ENCODE assay signal across 35 mouse cellular contexts in genomic region chr9:119409864-119410263, GRCm38 (mm10). TPM values are rescaled to one million over a fixed set of nuclear protein-coding genes. Genes with fewer than 3 reads are reported as not detected.
DNase-seq lines count a peak whose midpoint lies in the region; ATAC-seq and TF ChIP-seq lines count a peak whose summit lies in the region.
"Had no signal": no experiment of that assay in that cellular context is flagged by ENCODE, and none has a peak within 500 bp of the region (broad histone marks: within the 10 kb centered on the region; RNA-seq: fewer than 3 reads in every experiment).

No protein-coding gene starts in this region.

- DNase-seq in gastrocnemius, adult 2 months, result peak; percentile 11
- DNase-seq in gastrocnemius, postnatal 14 days, result no peak
- DNase-seq in hindbrain, embryonic 10.5 days (ENCODE audit: low spot score), result peak; percentile 2
- DNase-seq in hindbrain, postnatal 0 days (ENCODE audit: low spot score), result no peak
- no peak for DNase-seq in kidney, adult 18-20 months
- DNase-seq in embryo, embryonic 9.5 days (ENCODE audit: extremely low spot score), result no peak
- DNase-seq: adrenal gland, adult 8-10 months; cerebellum, adult 2 months; cerebellum, postnatal 14 days; heart, postnatal 14 days; liver; right cerebral cortex, postnatal 4 days; thymus, adult 18-20 months; thymus, postnatal 25 days had no signal

- H3K27me3 ChIP-seq in hindbrain, embryonic 10.5 days (ENCODE audit: insufficient read depth, poor library complexity, severe bottlenecking), result no peaks in the 10 kb centered on the region
- H3K27me3 ChIP-seq in hindbrain, postnatal 0 days (ENCODE audit: insufficient read depth, low read length), result no peaks in the 10 kb centered on the region
- no peaks in the 10 kb centered on the region for H3K27me3 ChIP-seq in kidney, embryonic 15.5 days
- H3K27me3 ChIP-seq: hindbrain, embryonic 12.5 days; lung, embryonic 15.5 days; neural tube, embryonic 12.5 days had no signal

- peaks cover 44% of the 10 kb centered on the region for H3K4me1 ChIP-seq in hindbrain, embryonic 10.5 days (replicated peaks)
- peaks cover 5% of the 10 kb centered on the region; the same call in 1 of the 2 replicates for H3K4me1 ChIP-seq in hindbrain, postnatal 0 days (ENCODE audit: insufficient read depth, low read length)
- H3K4me1 ChIP-seq in kidney, embryonic 15.5 days, result peaks cover 49% of the 10 kb centered on the region

- H3K4me3 ChIP-seq in gastrocnemius, adult 2 months, result peak overlapping the region; percentile 80
- no peak overlapping the region for H3K4me3 ChIP-seq in hindbrain, embryonic 10.5 days
- H3K4me3 ChIP-seq in hindbrain, postnatal 0 days (ENCODE audit: low read length), result no peak overlapping the region
- H3K4me3 ChIP-seq in kidney, embryonic 15.5 days (replicated peaks), result no peak overlapping the region
- H3K4me3 ChIP-seq: heart, embryonic 10.5 days; hindbrain, embryonic 12.5 days; liver, embryonic 15.5 days; lung, embryonic 15.5 days; midbrain, embryonic 10.5 days; neural tube, embryonic 12.5 days had no signal

- H3K9me3 ChIP-seq in hindbrain, embryonic 10.5 days, result peaks cover 31% of the 10 kb centered on the region
- no peaks in the 10 kb centered on the region for H3K9me3 ChIP-seq in hindbrain, postnatal 0 days (ENCODE audit: low read length)
- peaks cover 7% of the 10 kb centered on the region; the same call in 1 of the 2 replicates for H3K9me3 ChIP-seq in kidney, embryonic 15.5 days (replicated peaks)
- H3K9me3 ChIP-seq: liver, embryonic 15.5 days; lung, embryonic 15.5 days had no signal

- H3K36me3 ChIP-seq in hindbrain, embryonic 10.5 days, result peaks cover 94% of the 10 kb centered on the region
- H3K36me3 ChIP-seq in hindbrain, postnatal 0 days (ENCODE audit: insufficient read depth, low read length), result no peaks in the 10 kb centered on the region
- peaks cover 24% of the 10 kb centered on the region for H3K36me3 ChIP-seq in kidney, embryonic 15.5 days
- H3K36me3 ChIP-seq: G1E; liver, embryonic 15.5 days had no signal

- ATAC-seq in hindbrain, postnatal 0 days, result no peak
- no peak for ATAC-seq in kidney, embryonic 15.5 days (replicated peaks; ENCODE audit: low FRiP score)
- ATAC-seq: forebrain, embryonic 14.5 days; intestine, embryonic 16.5 days; midbrain, embryonic 16.5 days had no signal

- H3K4me2 ChIP-seq in hindbrain, postnatal 0 days (ENCODE audit: low read depth, low read length), result no peak overlapping the region
- H3K4me2 ChIP-seq in kidney, embryonic 15.5 days, result no peak overlapping the region
- H3K4me2 ChIP-seq: hindbrain, embryonic 12.5 days; liver, embryonic 15.5 days; lung, embryonic 15.5 days; neural tube, embryonic 12.5 days had no signal

- no peak for TF ChIP-seq CTCF in gastrocnemius, adult 2 months (IDR thresholded peaks at IDR 0.05)
- TF ChIP-seq CTCF in hindbrain, postnatal 0 days (IDR thresholded peaks at IDR 0.05; ENCODE audit: low read depth), result no peak

- no peak overlapping the region for H3K9ac ChIP-seq in hindbrain, postnatal 0 days (replicated peaks; ENCODE audit: low read length)
- no peak overlapping the region for H3K9ac ChIP-seq in kidney, embryonic 15.5 days
- H3K9ac ChIP-seq: hindbrain, embryonic 12.5 days; liver, embryonic 15.5 days; lung, embryonic 15.5 days; neural tube, embryonic 12.5 days had no signal

- WGBS in hindbrain, embryonic 10.5 days, result 70% methylated on average over 5 of the region's 5 CpGs
- 91% methylated on average over 5 of the region's 5 CpGs for WGBS in hindbrain, postnatal 0 days
- 26% methylated on average over 5 of the region's 5 CpGs for WGBS in kidney, embryonic 15.5 days

- intact Hi-C loops in gastrocnemius, adult 2 months (cut with DNase I), result no loop called here
- intact Hi-C loops in gastrocnemius, postnatal 14 days (cut with DNase I; ENCODE audit: low total_unique reads), result no loop called here

- peak overlapping the region; percentile 95 for H3K27ac ChIP-seq in gastrocnemius, adult 2 months
- H3K27ac ChIP-seq in hindbrain, embryonic 10.5 days, result peak overlapping the region; percentile 8; the same call in 1 of the 2 replicates
- H3K27ac ChIP-seq in hindbrain, postnatal 0 days, result no peak overlapping the region
- peak overlapping the region; percentile 84 for H3K27ac ChIP-seq in kidney, embryonic 15.5 days
- H3K27ac ChIP-seq: hindbrain, embryonic 12.5 days; liver, embryonic 15.5 days; midbrain, embryonic 10.5 days; neural tube, embryonic 12.5 days; stomach, postnatal 0 days had no signal

RNA-seq across cellular contexts. Expression of gene Acvr2b, which starts 7.9 kb away (rescaled TPM):
- 10 to 100 TPM; 14.5 to 20.6 TPM for total RNA-seq in gastrocnemius, adult 2 months (2021)
- total RNA-seq in gastrocnemius, postnatal 14 days (2021), result 1 to 10 TPM; 6.5 to 7.3 TPM
- polyA plus RNA-seq in hindbrain, embryonic 10.5 days (2016; fragmentation: Nextera tagmentation; extraction: Ambion mirVana), result 74.3 and 80.3 TPM in 2 replicates
- total RNA-seq in hindbrain, postnatal 0 days (2014; rRNA removed), result 24.3 and 38.0 TPM in 2 replicates
- polyA plus RNA-seq in hindbrain, postnatal 0 days (2015; fragmentation: Nextera tagmentation; extraction: Ambion mirVana), result 21.8 and 28.2 TPM in 2 replicates
- 36.4 and 36.6 TPM in 2 replicates for polyA plus RNA-seq in kidney, embryonic 15.5 days (2015; fragmentation: Nextera tagmentation; extraction: Ambion mirVana)

RNA-seq across cellular contexts. Expression of gene Exog, which starts 34.9 kb away (rescaled TPM):
- 1 to 10 TPM; 1.6 to 2.3 TPM for total RNA-seq in gastrocnemius, adult 2 months (2021)
- 1 to 10 TPM; 1.4 to 1.9 TPM for total RNA-seq in gastrocnemius, postnatal 14 days (2021)
- polyA plus RNA-seq in hindbrain, embryonic 10.5 days (2016; fragmentation: Nextera tagmentation; extraction: Ambion mirVana), result 37.2 and 39.4 TPM in 2 replicates
- total RNA-seq in hindbrain, postnatal 0 days (2014; rRNA removed), result 16.6 and 19.4 TPM in 2 replicates
- polyA plus RNA-seq in hindbrain, postnatal 0 days (2015; fragmentation: Nextera tagmentation; extraction: Ambion mirVana), result 30.1 and 30.6 TPM in 2 replicates
- 24.1 and 25.3 TPM in 2 replicates for polyA plus RNA-seq in kidney, embryonic 15.5 days (2015; fragmentation: Nextera tagmentation; extraction: Ambion mirVana)

RNA-seq across cellular contexts. Expression of gene Slc22a14, which starts 44.5 kb away (rescaled TPM):
- not detected for total RNA-seq in gastrocnemius, adult 2 months (2021)
- total RNA-seq in gastrocnemius, postnatal 14 days (2021), result not detected
- polyA plus RNA-seq in hindbrain, embryonic 10.5 days (2016; fragmentation: Nextera tagmentation; extraction: Ambion mirVana), result 0.10 TPM in 1 of 2 replicates, not detected in the other
- total RNA-seq in hindbrain, postnatal 0 days (2014; rRNA removed), result not detected in 2 replicates
- 0.14 TPM in 1 of 2 replicates, not detected in the other for polyA plus RNA-seq in hindbrain, postnatal 0 days (2015; fragmentation: Nextera tagmentation; extraction: Ambion mirVana)
- 0.30 TPM in 1 of 2 replicates, not detected in the other for polyA plus RNA-seq in kidney, embryonic 15.5 days (2015; fragmentation: Nextera tagmentation; extraction: Ambion mirVana)
- total RNA-seq: adrenal gland, adult 8-10 months; adrenal gland, postnatal 4 days; G1E; gastrocnemius, postnatal 36 days; layer of hippocampus, adult 18-20 months; layer of hippocampus, postnatal 10 days; left cerebral cortex, adult 18-20 months; left cerebral cortex, postnatal 14 days; megakaryocyte progenitor cell, adult 5-6 weeks had no signal
- polyA plus RNA-seq: cerebellum, adult 2 months; embryonic facial prominence, embryonic 11.5 days; forebrain, embryonic 14.5 days; G1E; heart, embryonic 10.5 days; hindbrain, embryonic 12.5 days; limb, embryonic 11.5 days; lung, embryonic 15.5 days; midbrain, embryonic 10.5 days; neural tube, embryonic 12.5 days; stomach, postnatal 0 days had no signal

RNA-seq across cellular contexts. Expression of gene Xylb, which starts 52.7 kb away (rescaled TPM):
- under 1 TPM; 0.13 to 0.14 TPM for total RNA-seq in gastrocnemius, adult 2 months (2021)
- total RNA-seq in gastrocnemius, postnatal 14 days (2021), result under 1 TPM; 0.27 to 0.35 TPM
- polyA plus RNA-seq in hindbrain, embryonic 10.5 days (2016; fragmentation: Nextera tagmentation; extraction: Ambion mirVana), result 6.6 and 7.0 TPM in 2 replicates
- total RNA-seq in hindbrain, postnatal 0 days (2014; rRNA removed), result 2.8 and 4.5 TPM in 2 replicates
- polyA plus RNA-seq in hindbrain, postnatal 0 days (2015; fragmentation: Nextera tagmentation; extraction: Ambion mirVana), result 3.2 and 3.3 TPM in 2 replicates
- polyA plus RNA-seq in kidney, embryonic 15.5 days (2015; fragmentation: Nextera tagmentation; extraction: Ambion mirVana), result 20.8 and 26.9 TPM in 2 replicates

Comparison
In these comparisons a context has a peak if more than half of its experiments do, and no peak if none do; other contexts are left out.
1. DNase-seq: peak in gastrocnemius, adult 2 months (single experiment) and hindbrain, embryonic 10.5 days (single experiment); none in gastrocnemius, postnatal 14 days (single experiment), hindbrain, postnatal 0 days (single experiment), kidney, adult 18-20 months (single experiment) and embryo, embryonic 9.5 days (single experiment).